Mouse (Mus musculus) testis, adult 2 months (tissue): Measurements from ENCODE around the gene Copz1. TPM values are rescaled to one million over a fixed set of nuclear protein-coding genes. Genes with fewer than 3 reads are reported as not detected.

Experiments
- H3K27ac ChIP-seq: fragments of 200-500 bp; 2 replicates; pipeline ENCODE4 v1.5.1; 2012; ENCODE audit warnings: low read depth, low read length; ENCODE audit not compliant: control insufficient read depth, insufficient read depth
- H3K27me3 ChIP-seq: fragments of 200-500 bp; 2 replicates; pipeline ENCODE4 v1.6.1; 2012; ENCODE audit warnings: mild to moderate bottlenecking, low read length, moderate library complexity; ENCODE audit not compliant: control insufficient read depth, insufficient read depth
- H3K36me3 ChIP-seq: fragments of 200-500 bp; 2 replicates; pipeline ENCODE4 v1.6.1; 2012; ENCODE audit warnings: mild to moderate bottlenecking, low read length; ENCODE audit not compliant: control insufficient read depth, insufficient read depth
- H3K4me1 ChIP-seq: fragments of 200-500 bp; 2 replicates; pipeline ENCODE4 v1.6.1; 2012; ENCODE audit warnings: low read length; ENCODE audit not compliant: control insufficient read depth, insufficient read depth
- H3K4me3 ChIP-seq: fragments of 200-500 bp; 2 replicates; pipeline ENCODE4 v1.5.1; 2012; ENCODE audit warnings: low read depth, mild to moderate bottlenecking, low read length, moderate library complexity, mixed read lengths; ENCODE audit not compliant: control insufficient read depth
- CTCF ChIP-seq: fragments of 200-500 bp; IDR thresholded peaks from 2 replicates; pipeline ENCODE4 v1.5.1; 2012; ENCODE audit warnings: low read depth, mild to moderate bottlenecking, inconsistent platforms, low read length, moderate library complexity; ENCODE audit not compliant: control insufficient read depth, insufficient read depth, insufficient replicate concordance
- POLR2A ChIP-seq: fragments of 200-500 bp; IDR thresholded peaks from 2 replicates; pipeline ENCODE4 v1.6.1; 2012; ENCODE audit warnings: low read depth, mild to moderate bottlenecking, inconsistent platforms, low read length, moderate library complexity; ENCODE audit not compliant: control insufficient read depth
- polyA plus RNA-seq: library from polyadenylated mRNA; depleted of rRNA; stranded (reverse); fragments of >200 nt; gene quantifications from 2 replicates; pipeline ENCODE4 v1.2.3, GENCODE M21; 2012

The Copz1 gene
- polyA plus RNA-seq, 1 experiment: 56.8 TPM

DNA sequence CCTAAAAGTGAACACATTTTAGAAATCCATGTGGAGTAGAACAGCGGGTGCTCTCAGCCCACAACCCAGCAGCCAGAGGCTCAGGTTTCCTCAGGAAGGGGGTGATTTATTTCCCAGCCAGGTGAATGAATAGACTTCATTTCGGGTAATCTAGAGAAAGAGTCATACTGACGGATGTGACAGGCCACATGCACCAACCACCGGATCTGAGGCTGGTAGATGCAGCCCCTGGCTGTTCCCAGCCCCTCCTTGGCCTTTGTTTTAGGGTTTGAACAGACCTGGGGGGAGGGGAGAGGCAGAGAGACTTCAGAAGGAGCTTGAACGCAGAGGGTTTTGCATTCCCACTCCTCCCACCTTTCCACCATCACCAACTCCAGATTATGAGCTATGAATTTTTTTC is 23.3 kb downstream of the Copz1 start:
- Histone ChIP-seq H3K4me1 (peaks cover 6% of the 10 kb centered on the region), H3K36me3 (peaks cover 2% of the 10 kb centered on the region)
- TF ChIP-seq CTCF: no peak
- TF ChIP-seq POLR2A: no peak

DNA sequence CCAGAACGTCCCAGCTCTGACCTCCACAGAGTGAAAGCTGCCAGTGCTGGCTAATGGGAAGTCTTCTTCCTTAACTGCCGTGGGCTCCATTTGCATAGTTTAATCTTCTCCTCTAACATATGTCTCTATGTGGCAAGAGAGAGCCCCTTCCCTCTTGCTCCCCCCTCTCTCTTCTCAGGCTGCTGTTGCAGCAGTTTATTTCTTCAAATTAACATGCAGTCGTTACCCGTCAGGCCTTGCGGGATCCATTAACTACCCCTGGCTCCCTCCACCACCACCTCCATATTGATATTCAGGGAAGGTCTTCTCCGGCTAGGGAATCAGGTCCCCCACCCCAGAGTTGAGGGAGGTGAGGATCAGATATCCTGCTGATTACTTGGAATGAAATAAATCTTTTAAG is 24.8 kb downstream of the Copz1 start:
- no peak overlapping the region for H3K4me3 ChIP-seq
- peaks cover 6% of the 10 kb centered on the region for H3K4me1 ChIP-seq
- no peaks in the 10 kb centered on the region for H3K27me3 ChIP-seq
- no peaks in the 10 kb centered on the region; the same call in 1 of the 2 replicates for H3K36me3 ChIP-seq
- TF ChIP-seq CTCF: no peak
- TF ChIP-seq POLR2A: no peak
- no peak overlapping the region for H3K27ac ChIP-seq

More for the DNA sequence above, 23.3 kb downstream of the Copz1 start:
- Histone ChIP-seq H3K4me3 (no peak overlapping the region), H3K27me3 (no peaks in the 10 kb centered on the region), H3K27ac (no peak overlapping the region)

DNA sequence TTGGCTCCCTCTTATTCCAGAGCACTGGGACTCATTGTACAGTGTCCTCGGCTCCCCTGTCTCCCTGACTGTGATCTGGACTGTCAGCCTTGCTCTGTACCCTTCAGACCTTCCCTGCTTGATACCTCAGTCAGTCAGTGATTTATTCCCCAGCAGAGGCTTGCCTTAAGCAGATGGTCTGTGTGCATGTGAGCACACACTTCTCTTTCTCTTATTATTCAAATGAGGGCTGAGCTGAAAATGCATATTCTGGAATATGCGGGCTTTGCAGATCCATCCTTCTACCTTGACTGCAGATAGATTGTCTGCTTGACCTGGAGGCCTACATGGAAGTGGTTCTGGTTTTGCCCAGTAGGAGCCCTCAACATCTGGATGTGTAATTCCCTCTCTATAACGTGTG is 25.5 kb downstream of the Copz1 start:
- no peak overlapping the region for H3K4me3 ChIP-seq
- H3K27ac ChIP-seq: no peak overlapping the region
- H3K27me3 ChIP-seq: no peaks in the 10 kb centered on the region
- TF ChIP-seq POLR2A (no peak), CTCF (no peak)
- no peaks in the 10 kb centered on the region; the same call in 1 of the 2 replicates for H3K36me3 ChIP-seq
- H3K4me1 ChIP-seq: peaks cover 6% of the 10 kb centered on the region

DNA sequence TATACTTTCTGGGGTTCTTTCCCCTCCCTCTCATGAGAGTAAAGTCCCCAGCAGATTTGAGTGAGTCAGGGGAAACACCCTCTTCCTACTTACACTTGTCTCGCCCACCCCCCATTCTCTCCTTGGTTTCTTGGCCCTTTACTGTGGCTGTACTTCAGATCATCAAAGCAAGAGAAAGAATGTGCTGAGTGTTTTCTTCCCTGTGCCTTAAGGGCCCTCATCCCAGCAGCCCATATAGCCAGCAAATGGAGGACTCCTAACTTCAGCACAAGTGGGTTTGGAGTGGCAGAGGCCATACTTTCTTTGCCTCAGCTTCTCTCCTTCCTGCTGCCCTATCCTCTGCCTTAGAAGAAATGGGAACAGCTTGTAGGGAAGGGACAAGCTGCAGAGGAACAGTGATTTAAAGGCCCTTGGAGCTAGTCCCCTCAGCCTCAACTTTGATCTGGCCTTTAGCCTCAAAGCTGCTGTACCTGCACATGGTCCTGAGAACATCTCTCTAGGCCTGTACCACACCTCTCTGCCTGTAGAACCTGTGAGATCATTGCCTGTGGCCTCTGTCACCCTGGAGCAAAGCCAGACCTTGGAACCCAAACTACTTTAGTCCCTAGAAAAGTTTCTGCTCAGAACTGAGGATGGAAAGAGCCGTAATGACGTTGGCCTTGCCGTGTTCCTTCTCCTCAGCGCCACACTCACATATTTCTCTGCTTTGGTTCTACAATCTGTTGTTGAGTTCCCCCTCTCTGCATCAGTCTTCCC is 26.5 kb downstream of the Copz1 start:
- Histone ChIP-seq H3K36me3 (no peaks in the 10 kb centered on the region; the same call in 1 of the 2 replicates), H3K4me1 (peaks cover 7% of the 10 kb centered on the region), H3K27ac (no peak overlapping the region), H3K27me3 (no peaks in the 10 kb centered on the region), H3K4me3 (no peak overlapping the region)
- TF ChIP-seq POLR2A: no peak
- TF ChIP-seq CTCF: no peak

DNA sequence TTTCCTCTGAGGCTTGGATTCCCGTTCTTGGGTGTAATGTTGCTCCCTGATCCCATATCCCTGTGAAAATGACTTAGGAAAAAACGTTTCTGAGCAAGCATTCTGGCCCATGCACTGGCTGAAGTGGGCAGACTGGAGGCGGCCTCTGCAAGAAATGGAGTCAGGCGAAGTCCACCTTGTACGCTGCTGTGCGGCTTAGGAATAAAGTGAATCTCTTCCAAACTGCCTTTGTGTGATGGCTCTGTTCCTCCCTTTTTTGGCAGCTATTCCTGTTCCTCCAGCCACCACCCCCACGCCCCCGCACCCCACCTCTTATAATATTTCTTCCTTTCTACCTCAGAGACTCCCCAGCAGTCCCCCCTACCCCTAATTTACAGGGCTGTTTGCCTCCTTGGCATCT is 27.1 kb downstream of the Copz1 start:
- Histone ChIP-seq H3K4me1 (peaks cover 13% of the 10 kb centered on the region), H3K27ac (no peak overlapping the region), H3K4me3 (no peak overlapping the region), H3K27me3 (no peaks in the 10 kb centered on the region), H3K36me3 (no peaks in the 10 kb centered on the region; the same call in 1 of the 2 replicates)
- TF ChIP-seq POLR2A (no peak), CTCF (no peak)

DNA sequence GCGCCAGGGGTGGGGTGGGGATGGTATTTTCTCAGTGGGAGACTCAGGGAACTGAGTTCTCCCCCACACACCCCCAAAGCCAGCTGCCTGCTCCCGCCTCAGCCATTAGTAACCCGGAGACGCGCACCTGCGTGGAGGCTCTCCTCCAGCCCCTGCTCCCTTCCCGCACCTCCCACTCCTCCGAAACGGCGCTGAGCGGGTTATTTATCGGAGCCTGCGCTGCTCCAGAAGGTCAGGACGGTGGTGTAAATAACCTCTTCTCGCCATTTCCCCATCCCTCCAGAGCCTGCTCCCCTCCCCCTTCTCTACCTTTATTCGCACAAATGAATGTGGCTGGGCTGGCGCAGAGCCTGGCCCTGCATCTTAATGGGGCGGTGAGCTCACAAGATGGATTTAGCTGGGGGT is 27.6 kb downstream of the Copz1 start:
- Histone ChIP-seq H3K4me3 (no peak overlapping the region), H3K27me3 (no peaks in the 10 kb centered on the region), H3K27ac (no peak overlapping the region), H3K36me3 (no peaks in the 10 kb centered on the region; the same call in 1 of the 2 replicates), H3K4me1 (peaks cover 14% of the 10 kb centered on the region)
- TF ChIP-seq POLR2A (no peak), CTCF (no peak)

DNA sequence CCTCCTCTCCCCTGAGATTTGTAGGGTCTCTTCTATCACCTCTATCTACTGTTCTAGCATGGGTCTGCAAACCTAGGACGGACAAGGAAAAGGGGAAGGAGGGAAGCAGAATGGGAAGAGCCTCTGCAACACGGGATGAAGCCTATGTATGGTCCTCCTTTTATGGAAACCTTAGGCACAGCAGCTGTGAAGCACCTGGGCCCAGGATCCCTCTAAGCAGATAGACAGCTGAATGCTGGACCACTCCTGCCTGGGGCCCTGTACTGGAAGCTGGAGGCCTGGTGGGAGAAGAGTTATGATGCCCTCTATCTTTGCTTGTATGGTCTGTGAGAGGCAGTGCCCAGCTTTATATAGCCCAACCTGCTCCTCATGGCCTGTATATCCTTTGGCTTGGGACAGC is 28.0 kb downstream of the Copz1 start:
- H3K36me3 ChIP-seq: no peaks in the 10 kb centered on the region; the same call in 1 of the 2 replicates
- H3K4me1 ChIP-seq: peaks cover 14% of the 10 kb centered on the region
- H3K27me3 ChIP-seq: no peaks in the 10 kb centered on the region
- TF ChIP-seq CTCF (no peak), POLR2A (no peak)
- no peak overlapping the region for H3K27ac ChIP-seq
- H3K4me3 ChIP-seq: no peak overlapping the region
